Mouse (Mus musculus) kidney, adult 2 months (tissue): ENCODE measurements around the gene Clstn3. TPM values are rescaled to one million over a fixed set of nuclear protein-coding genes. Genes with fewer than 3 reads are reported as not detected.
"Not testable (repeated sequence)": the region's sequence is repeated elsewhere in the genome, so short reads cannot be mapped to it uniquely, and the experiment has no call there.

Experiments
- DNase-seq: peaks from one replicate; pipeline ENCODE4 v3.0.0; 2021
- H3K27ac ChIP-seq: fragments of 200-500 bp; 2 replicates; pipeline ENCODE4 v1.5.1; 2012; ENCODE audit warnings: low read depth, low read length, control low read depth, inconsistent platforms; ENCODE audit not compliant: insufficient read depth
- H3K27me3 ChIP-seq: fragments of 200-500 bp; replicated peaks from 2 replicates; pipeline ENCODE4 v1.6.1; 2012; ENCODE audit warnings: mild to moderate bottlenecking, moderate library complexity, low read length, inconsistent platforms; ENCODE audit not compliant: control insufficient read depth, insufficient read depth
- H3K36me3 ChIP-seq: fragments of 200-500 bp; 2 replicates; pipeline ENCODE4 v1.6.1; 2012; ENCODE audit warnings: mild to moderate bottlenecking, moderate library complexity, low read length, inconsistent platforms; ENCODE audit not compliant: control insufficient read depth, insufficient read depth
- H3K4me1 ChIP-seq: fragments of 200-500 bp; 2 replicates; pipeline ENCODE4 v1.6.1; 2011; ENCODE audit warnings: low read length; ENCODE audit not compliant: control insufficient read depth, insufficient read depth
- H3K4me3 ChIP-seq: fragments of 200-500 bp; 2 replicates; pipeline ENCODE4 v1.5.1; 2011; ENCODE audit warnings: mild to moderate bottlenecking, low read depth, low read length, control low read depth; ENCODE audit not compliant: insufficient read depth
- CTCF ChIP-seq: fragments of 200-500 bp; conservative IDR thresholded peaks from 2 replicates; pipeline ENCODE4 v1.5.1; 2011; ENCODE audit warnings: low read depth, mild to moderate bottlenecking, control low read depth, low read length, moderate library complexity, mixed read lengths; ENCODE audit not compliant: insufficient read depth, insufficient read length
- POLR2A ChIP-seq: fragments of 200-500 bp; IDR thresholded peaks from one replicate; pipeline ENCODE4 v1.6.1; 2011; ENCODE audit warnings: low read depth, low read length, control low read depth
- WGBS: fragments of 180-500 bp; shearing (Covaris S2); methylation state at CpG from one replicate; pipeline ENCODE4 v1.1.7; 2018; 5-methylcytosine and 5-hydroxymethylcytosine counted together
- polyA plus RNA-seq: library from polyadenylated mRNA; depleted of rRNA; stranded (reverse); fragments of >200 nt; gene quantifications from 2 replicates; pipeline ENCODE4 v1.2.3, GENCODE M21; 2012; rRNA removed

Gene Clstn3
- polyA plus RNA-seq, 1 experiment, result 15.5 TPM

DNA sequence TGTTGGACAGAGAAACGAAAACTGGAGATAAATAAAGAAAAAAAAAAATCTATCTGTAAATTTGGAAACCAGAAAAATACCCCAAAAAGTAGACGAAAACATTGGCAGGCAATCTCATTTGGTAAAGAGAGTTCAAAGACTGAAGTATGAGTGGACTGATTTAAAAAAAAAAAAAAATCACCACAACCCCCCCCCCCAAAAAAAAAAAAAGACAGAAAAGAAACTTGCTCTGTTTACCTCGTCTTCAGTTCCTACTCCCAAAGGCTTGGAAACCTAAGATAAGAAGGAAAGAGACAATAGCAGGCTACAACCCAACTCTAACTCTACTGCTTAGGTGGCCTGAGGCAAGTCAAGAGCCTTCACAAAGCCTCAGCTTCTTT is 50.8 kb downstream of the Clstn3 start:
- peaks cover 4% of the 10 kb centered on the region; the same call in 1 of the 2 replicates for H3K4me1 ChIP-seq
- DNase-seq, result no peak
- TF ChIP-seq CTCF, result no peak
- TF ChIP-seq POLR2A, result no peak
- H3K36me3 ChIP-seq, result no peaks in the 10 kb centered on the region; the same call in none of the 2 replicates
- 45% methylated on average over 3 of the region's 3 CpGs for WGBS
- 0 out of 2 replicates have a peak overlapping the region, but pooled peaks have one; percentile 42 for H3K27ac ChIP-seq
- H3K4me3 ChIP-seq, result peak overlapping the region; percentile 97
- no peaks in the 10 kb centered on the region for H3K27me3 ChIP-seq

DNA sequence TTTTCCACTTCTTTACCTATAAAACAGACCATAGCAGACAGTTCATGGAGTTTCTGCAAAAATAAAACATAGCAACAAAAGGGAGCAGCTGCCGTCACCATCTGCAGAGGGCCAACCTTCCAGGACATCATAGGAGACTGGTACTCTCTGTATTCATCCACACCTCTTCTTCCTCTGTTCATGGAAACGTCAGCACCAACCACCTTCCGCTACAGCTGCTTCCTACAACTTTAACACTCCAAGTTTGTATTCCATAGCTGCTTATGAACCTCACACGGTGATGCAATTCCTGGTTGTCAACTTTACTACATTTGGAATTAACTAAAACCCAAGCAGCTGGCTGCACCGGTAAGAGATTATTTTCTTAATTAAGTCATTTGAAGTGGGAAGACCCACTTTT is 56.2 kb downstream of the Clstn3 start:
- no peaks in the 10 kb centered on the region for H3K27me3 ChIP-seq
- H3K27ac ChIP-seq, result no peak overlapping the region
- no peak for TF ChIP-seq CTCF
- no peak for TF ChIP-seq POLR2A
- 87% methylated on average over 5 of the region's 5 CpGs for WGBS
- no peak for DNase-seq
- no peaks in the 10 kb centered on the region; the same call in none of the 2 replicates for H3K36me3 ChIP-seq
- H3K4me3 ChIP-seq, result no peak overlapping the region
- H3K4me1 ChIP-seq, result peaks cover 4% of the 10 kb centered on the region; the same call in 1 of the 2 replicates

DNA sequence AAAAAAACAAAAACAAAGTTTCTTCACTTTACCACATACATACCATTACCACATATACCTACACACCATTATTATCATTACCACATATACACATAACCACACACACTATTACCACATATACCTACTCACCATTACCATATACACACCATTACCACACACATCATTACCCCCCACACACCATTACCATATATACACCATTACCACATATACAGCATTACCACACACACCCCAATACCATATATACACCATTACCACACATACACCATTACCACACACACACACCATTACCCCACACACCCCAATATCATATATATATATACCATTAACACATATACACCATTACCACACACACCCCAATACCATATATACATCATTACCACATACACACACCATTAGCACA is 57.4 kb downstream of the Clstn3 start:
- TF ChIP-seq POLR2A (no peak), CTCF (no peak)
- no peak overlapping the region for H3K4me3 ChIP-seq
- no peak overlapping the region for H3K27ac ChIP-seq
- H3K27me3 ChIP-seq, result no peaks in the 10 kb centered on the region
- no peak for DNase-seq
- H3K36me3 ChIP-seq, result peaks cover 2% of the 10 kb centered on the region
- H3K4me1 ChIP-seq, result peaks cover 4% of the 10 kb centered on the region; the same call in 1 of the 2 replicates

DNA sequence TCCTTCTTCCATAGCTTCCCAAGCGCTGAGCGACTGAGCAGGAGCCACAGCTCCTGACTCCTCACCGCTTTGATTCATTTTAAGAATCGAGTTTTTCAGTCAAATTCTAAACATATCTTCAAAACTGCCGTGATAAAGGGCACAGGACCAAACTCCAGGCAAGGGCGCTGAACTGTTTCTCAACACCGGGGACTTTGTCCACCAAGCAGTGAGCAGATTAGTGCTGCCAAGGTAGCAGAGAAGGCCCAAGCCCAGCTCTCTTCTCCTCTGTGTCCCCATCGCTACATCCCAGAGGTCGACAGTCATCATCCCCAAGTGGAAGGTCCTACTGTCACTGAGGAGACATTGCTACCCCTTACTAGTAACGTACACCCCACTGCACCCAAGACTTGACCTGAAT is 58.3 kb downstream of the Clstn3 start:
- H3K27ac ChIP-seq, result no peak overlapping the region
- H3K4me1 ChIP-seq, result peaks cover 4% of the 10 kb centered on the region; the same call in 1 of the 2 replicates
- H3K27me3 ChIP-seq, result no peaks in the 10 kb centered on the region
- DNase-seq, result peak; percentile 76
- no peak overlapping the region for H3K4me3 ChIP-seq
- TF ChIP-seq CTCF, result no peak
- no peak for TF ChIP-seq POLR2A
- peaks cover 2% of the 10 kb centered on the region for H3K36me3 ChIP-seq
- 66% methylated on average over 10 of the region's 10 CpGs for WGBS

DNA sequence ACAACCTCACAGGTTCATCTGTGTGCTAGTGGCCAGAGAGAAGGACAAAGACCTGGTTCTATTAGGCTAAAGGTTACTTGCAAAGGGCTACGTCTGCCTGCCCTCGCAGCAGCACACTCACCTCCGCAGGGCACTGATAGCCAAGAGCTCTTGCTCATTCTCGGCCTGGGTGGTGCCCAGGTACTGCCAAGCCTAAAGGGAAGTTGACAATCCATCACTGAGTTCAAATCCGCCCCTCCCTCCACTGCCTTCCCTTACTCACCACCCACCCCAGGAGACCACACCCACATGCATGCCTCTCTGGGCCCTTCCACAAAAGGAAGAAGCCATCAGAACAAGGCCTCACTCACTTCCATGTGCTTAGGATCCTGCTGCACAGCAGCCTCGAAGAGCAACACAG is 64.9 kb downstream of the Clstn3 start:
- H3K36me3 ChIP-seq, result peaks cover 10% of the 10 kb centered on the region
- TF ChIP-seq POLR2A (no peak), CTCF (no peak)
- no peak overlapping the region for H3K4me3 ChIP-seq
- WGBS, result 88% methylated on average over 6 of the region's 6 CpGs
- no peaks in the 10 kb centered on the region for H3K27me3 ChIP-seq
- no peaks in the 10 kb centered on the region for H3K4me1 ChIP-seq
- H3K27ac ChIP-seq, result no peak overlapping the region
- no peak for DNase-seq

DNA sequence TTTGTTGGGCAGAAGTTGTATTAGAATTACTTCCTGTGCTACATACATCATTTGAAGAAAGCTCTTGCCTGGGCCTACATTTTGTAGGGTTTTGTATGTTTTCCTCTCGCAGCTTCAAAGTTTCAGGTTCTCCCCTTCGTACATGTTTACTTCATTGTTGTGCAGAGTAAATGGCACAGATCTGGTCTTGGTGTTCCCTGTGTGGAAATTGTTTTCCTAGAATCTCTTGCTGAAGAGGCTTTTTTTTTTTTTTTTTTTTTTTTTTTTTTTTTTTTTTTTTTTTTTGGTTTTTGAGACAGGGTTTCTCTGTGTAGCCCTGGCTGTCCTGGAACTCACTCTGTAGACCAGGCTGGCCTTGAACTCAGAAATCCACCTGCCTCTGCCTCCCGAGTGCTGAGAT is 69.6 kb downstream of the Clstn3 start:
- not testable (repeated sequence) for DNase-seq, H3K4me3 ChIP-seq, H3K36me3 ChIP-seq, H3K27me3 ChIP-seq, H3K27ac ChIP-seq, H3K4me1 ChIP-seq
- WGBS, result 93% methylated on average over 3 of the region's 3 CpGs

Other genes with a start within 250 kb of the Clstn3 start
- gene Vmn2r27, start 232.9 kb downstream of the Clstn3 start, polyA plus RNA-seq, result not detected in 2 replicates
- 0.26 and 0.39 TPM in 2 replicates for gene Cd163, start 160.1 kb downstream of the Clstn3 start, polyA plus RNA-seq
- 62.0 and 62.8 TPM in 2 replicates for gene Pex5, start 49.7 kb downstream of the Clstn3 start, polyA plus RNA-seq
- gene C1rl, start 28.3 kb upstream of the Clstn3 start, polyA plus RNA-seq, result 14.2 and 14.3 TPM in 2 replicates
- 24.8 and 26.5 TPM in 2 replicates for gene C1ra, start 47.6 kb upstream of the Clstn3 start, polyA plus RNA-seq
- gene C1s1, start 77.6 kb upstream of the Clstn3 start, polyA plus RNA-seq, result 34.0 and 38.1 TPM in 2 replicates
- not detected in 2 replicates for gene C1rb, start 105.5 kb upstream of the Clstn3 start, polyA plus RNA-seq
- gene C1s2, start 171.3 kb upstream of the Clstn3 start, polyA plus RNA-seq, result 0.18 and 0.20 TPM in 2 replicates
- gene Lpcat3, start 198.2 kb upstream of the Clstn3 start, polyA plus RNA-seq, result 215 and 231 TPM in 2 replicates
- gene Emg1, start 247.4 kb upstream of the Clstn3 start, polyA plus RNA-seq, result 50.5 and 67.4 TPM in 2 replicates
- 181 and 193 TPM in 2 replicates for gene Phb2, start 247.5 kb upstream of the Clstn3 start, polyA plus RNA-seq